In genomic region chr4:57369736-57370373, GRCm38 (mm10) we compare ENCODE assay signal across 8 mouse cellular contexts.
DNase-seq lines count a peak whose midpoint lies in the region; ATAC-seq lines count a peak whose summit lies in the region.

No protein-coding gene starts in this region.

- no peak overlapping the region for H3K4me2 ChIP-seq in hindbrain, embryonic 13.5 days

- no peaks in the 10 kb centered on the region for H3K27me3 ChIP-seq in hindbrain, embryonic 13.5 days

- peak; percentile 93 for ATAC-seq in hindbrain, embryonic 13.5 days (ENCODE audit: low FRiP score)

- WGBS in hindbrain, embryonic 13.5 days, result 17% methylated on average over 12 of the region's 12 CpGs

- peak; percentile 72 for DNase-seq in Muller cell, postnatal 12 days (ENCODE audit: inconsistent ontology term)
- DNase-seq in cerebellum, adult 9-11 months, result peak; percentile 77
- DNase-seq in frontal cortex, adult 2 months (ENCODE audit: extremely low spot score in 1 of 2, low spot score in 1 of 2), result peak; percentile 46 to 90
- peak; percentile 77 to 87 for DNase-seq in layer of hippocampus, postnatal 10 days (ENCODE audit: low spot score in 2 of 2)
- DNase-seq in lung, postnatal 25 days (ENCODE audit: low spot score), result peak; percentile 72
- peak; percentile 62 for DNase-seq in retina, postnatal 7 days (ENCODE audit: low read depth, low spot score)
- DNase-seq in urinary bladder, adult 18-20 months (ENCODE audit: low spot score in 2 of 2), result peak; percentile 45 to 62

- H3K4me1 ChIP-seq in hindbrain, embryonic 13.5 days (replicated peaks), result no peaks in the 10 kb centered on the region

- no peak overlapping the region for H3K27ac ChIP-seq in hindbrain, embryonic 13.5 days

- no peak overlapping the region for H3K4me3 ChIP-seq in hindbrain, embryonic 13.5 days

- H3K9me3 ChIP-seq in hindbrain, embryonic 13.5 days, result no peaks in the 10 kb centered on the region

- H3K9ac ChIP-seq in hindbrain, embryonic 13.5 days, result no peak overlapping the region

- H3K36me3 ChIP-seq in hindbrain, embryonic 13.5 days, result no peaks in the 10 kb centered on the region
